Mouse (Mus musculus): Measurements from ENCODE around the gene Igsf11.

- no peak for TF ChIP-seq CTCF (IDR thresholded peaks at IDR 0.05; ENCODE audit: low read depth)
- TF ChIP-seq EP300 (IDR thresholded peaks at IDR 0.05; ENCODE audit: low read depth) = no peak
Observed at GRCm38 (mm10) chr16:38924940-38925339, 32.5 kb downstream of the Igsf11 start.

Data from liver, embryonic 14.5 days (tissue).